Mouse (Mus musculus) cerebellum, adult 8-10 months (tissue): ENCODE results near the gene Xkr8.
"Not testable (repeated sequence)": the region's sequence is repeated elsewhere in the genome, so short reads cannot be mapped to it uniquely, and the experiment has no call there.

Source experiments
- DNase-seq: peaks from one replicate; pipeline ENCODE4 v3.0.0; 2022

Gene Xkr8

GRCm38 (mm10) chr4:132732148-132732684, at the start of gene Xkr8:
Gene Xkr8, minus strand, starts transcription at chr4:132732546.
- peak; percentile 78 for DNase-seq

GRCm38 (mm10) chr4:132780288-132780687, 47.9 kb upstream of the Xkr8 start:
- DNase-seq = no peak

- DNase-seq = no peak
These were observed 46.3 kb upstream of the Xkr8 start for GRCm38 (mm10) chr4:132778562-132779201.

DNA sequence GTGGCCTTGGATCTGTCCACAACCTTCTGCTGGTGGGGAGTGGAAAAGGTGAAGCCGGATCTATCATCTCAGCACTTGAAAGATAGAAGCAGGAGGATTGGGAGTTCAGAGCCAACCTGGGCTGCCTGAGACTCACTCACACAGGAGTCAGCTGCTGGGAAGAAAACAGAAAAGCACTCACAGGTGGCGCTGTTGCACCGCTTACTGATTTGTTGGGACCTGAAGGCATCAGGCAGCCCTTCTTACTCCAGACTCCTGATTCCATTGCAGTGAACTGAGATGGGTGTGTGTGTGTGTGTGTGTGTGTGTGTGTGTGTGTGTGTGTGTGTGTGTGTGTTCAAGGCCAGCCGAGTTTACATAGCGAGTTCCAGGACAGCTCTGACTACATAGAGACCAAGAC, 44.4 kb upstream of the Xkr8 start:
- peak; percentile 27 for DNase-seq

GRCm38 (mm10) chr4:132774905-132775304, 42.6 kb upstream of the Xkr8 start:
- no peak for DNase-seq

DNA sequence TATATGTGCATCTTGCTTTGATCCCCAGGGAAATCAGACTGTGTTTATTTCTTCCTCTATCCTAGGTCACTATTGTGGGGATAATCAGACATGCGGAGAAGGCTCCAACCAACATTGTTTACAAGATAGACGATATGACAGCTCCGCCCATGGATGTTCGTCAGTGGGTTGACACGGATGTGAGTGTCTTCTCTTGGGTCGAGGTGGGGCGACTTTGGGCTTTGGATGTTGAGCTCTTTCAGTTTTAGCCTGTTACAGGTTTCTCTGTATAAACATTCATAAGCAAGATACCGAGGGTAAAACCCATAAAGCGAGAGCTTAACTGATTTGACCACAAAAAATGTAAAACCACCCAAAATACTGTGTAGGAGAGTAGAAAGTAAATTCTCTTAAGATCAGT, 39.4 kb upstream of the Xkr8 start:
- no peak for DNase-seq

GRCm38 (mm10) chr4:132767914-132768876, 35.8 kb upstream of the Xkr8 start, which contains the start of gene Rpa2:
Gene Rpa2, plus strand, starts transcription at chr4:132768332.
- DNase-seq = peak; percentile 99

- not testable (repeated sequence) for DNase-seq
These were observed 30.8 kb upstream of the Xkr8 start for GRCm38 (mm10) chr4:132763125-132763524.

- DNase-seq = no peak
These were observed 30.3 kb upstream of the Xkr8 start for GRCm38 (mm10) chr4:132762602-132763001.

- DNase-seq = no peak
These were observed 27.9 kb upstream of the Xkr8 start for GRCm38 (mm10) chr4:132760296-132760695.

- no peak for DNase-seq
These were observed 25.4 kb upstream of the Xkr8 start for GRCm38 (mm10) chr4:132757633-132758351.

- peak; percentile 28 for DNase-seq
These were observed 24.6 kb upstream of the Xkr8 start, which contains the start of gene Smpdl3b for GRCm38 (mm10) chr4:132756974-132757373. Gene Smpdl3b, minus strand, starts transcription at chr4:132757252.

DNA sequence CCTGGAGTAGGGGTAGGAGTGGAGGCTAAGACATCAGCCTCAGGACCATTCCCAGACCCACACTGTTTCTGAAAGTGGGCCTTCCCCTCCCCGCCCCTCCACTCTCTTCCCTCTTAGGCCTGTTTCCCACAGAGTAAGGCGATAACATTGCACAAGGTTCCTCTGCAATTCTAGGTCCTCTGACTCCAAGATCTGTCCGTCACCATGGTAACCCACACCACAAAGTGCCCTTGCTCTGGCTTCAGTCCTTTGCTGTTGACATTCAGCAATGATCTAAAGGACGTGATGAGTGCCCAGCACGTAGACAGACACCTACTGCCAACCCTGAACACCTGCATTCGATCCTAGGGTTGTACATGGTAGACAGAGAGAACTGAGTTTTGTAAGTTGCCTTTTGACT, 20.6 kb upstream of the Xkr8 start:
- DNase-seq = no peak

DNA sequence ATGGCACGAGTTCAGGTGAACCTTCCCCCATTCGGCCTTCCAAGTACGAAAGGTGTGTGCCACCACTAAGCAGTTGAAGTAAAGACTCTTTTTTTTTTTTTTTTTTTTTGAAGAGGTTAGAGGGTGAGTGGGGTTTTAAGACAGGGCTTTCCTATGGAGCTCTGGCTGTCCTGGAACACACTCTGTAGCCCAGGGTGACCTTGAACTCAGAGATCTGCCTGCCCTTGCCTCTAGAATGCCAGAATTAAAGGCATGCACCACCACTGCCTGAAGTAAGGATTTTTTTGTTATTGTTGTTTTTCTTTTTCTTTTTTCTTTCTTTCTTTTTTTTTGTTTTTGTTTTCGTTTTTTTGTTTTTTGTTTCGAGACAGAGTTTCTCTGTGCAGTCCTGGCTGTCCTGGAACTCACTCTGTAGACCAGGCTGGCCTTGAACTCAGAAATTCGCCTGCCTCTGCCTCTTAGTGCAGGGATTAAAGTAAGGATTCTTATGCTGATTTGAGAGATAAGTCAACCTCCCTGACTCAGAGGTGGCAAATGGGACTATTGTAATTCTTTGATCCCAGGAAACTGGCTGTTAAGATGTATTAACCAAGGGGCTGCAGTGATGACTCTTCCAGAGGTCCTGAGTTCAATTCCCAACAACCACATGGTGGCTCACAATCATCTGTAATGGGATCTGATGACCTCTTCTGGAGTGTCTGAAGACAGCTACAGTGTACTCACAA, 17.1 kb upstream of the Xkr8 start:
- DNase-seq = no peak

DNA sequence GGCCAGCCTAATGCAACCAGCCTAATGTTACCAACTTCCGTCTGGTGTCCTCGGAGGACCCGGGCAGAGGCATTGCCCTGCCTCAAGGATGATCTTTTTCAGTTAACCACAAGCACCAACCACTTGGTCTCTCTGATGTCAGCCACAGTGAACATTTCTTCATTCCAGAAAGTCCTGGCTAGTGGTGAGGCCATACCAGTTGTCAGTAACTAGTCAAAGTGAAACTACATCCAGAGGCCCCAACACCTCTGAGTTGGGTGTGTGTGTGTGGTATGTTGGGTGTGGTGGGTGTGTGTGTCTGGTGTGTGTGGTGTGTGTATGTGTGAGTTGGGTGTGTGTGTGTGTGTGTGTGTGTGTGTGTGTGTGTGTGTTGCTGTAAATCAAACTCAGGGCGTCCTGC, 16.4 kb upstream of the Xkr8 start:
- no peak for DNase-seq

DNA sequence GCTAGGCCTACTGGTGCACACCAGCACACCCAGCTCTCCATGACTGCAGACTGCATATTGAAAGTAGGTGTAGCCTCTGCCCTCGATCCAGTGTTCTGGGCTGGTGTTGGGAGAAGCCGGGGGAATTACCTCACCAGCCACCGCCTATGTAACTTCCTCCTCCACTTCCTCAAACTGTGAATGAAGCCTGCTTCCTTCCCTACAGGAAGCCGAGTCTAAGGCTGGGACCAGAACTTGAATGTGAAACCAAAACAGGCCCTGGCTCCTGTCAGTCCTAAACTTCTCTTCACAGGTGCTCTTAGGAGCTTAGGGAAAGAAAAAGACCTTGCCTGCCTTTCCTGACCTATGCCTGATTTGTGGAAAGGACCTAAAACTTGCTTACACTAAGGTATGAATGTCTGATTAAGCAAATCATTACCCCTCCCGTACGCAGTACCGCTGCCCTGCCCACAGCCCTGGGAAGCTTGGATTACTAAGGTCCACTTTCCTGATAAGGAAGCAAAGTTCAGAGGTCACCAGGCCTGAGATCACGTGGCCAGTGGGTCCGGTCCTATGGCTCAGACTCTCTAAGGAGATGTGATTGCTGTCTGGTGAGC, 15.4 kb upstream of the Xkr8 start:
- no peak for DNase-seq

GRCm38 (mm10) chr4:132746911-132747517, 14.7 kb upstream of the Xkr8 start:
- DNase-seq = no peak

DNA sequence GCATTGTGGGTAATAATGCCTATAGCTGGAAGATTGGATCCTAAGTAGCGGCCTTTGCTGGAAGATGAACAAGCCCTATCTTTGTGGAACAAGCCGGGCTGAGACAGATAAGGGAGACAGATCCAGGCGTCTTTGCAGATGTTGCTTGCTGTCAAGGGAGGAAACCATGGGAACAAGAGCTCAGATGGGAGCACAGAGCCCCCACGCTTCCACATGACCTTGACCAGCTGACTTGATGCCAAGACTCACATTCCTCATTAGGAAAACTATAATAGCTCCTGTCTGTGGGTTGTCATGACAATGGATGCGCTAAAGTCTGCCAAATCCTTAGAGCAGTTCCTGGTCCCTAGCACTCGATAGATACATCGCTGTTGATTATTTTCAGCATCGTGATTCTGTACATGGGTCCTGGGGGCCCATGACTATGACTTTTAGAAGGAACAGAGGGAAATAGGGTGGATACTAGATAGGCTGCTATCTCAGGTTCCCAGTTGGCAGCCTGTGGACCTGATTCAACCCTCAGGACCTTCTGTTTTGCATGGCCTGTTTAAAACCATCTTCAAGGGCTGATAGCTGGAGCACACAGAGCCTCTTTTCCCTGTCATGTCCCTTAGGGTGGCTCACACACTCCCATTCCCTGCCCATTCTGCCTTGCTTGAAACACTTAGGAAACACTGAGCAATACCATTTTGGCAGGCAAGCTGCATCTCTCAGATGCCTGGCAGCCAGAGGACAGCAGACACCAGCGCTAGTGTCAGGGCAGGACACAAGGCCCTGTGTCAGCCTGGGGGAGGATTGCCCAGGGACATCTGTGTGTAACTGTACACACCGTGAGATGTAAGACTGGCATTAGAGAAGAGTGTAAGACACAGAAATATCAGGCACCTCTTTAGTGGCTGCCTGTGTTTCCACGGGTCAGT, 11.9 kb upstream of the Xkr8 start:
- DNase-seq = no peak

DNA sequence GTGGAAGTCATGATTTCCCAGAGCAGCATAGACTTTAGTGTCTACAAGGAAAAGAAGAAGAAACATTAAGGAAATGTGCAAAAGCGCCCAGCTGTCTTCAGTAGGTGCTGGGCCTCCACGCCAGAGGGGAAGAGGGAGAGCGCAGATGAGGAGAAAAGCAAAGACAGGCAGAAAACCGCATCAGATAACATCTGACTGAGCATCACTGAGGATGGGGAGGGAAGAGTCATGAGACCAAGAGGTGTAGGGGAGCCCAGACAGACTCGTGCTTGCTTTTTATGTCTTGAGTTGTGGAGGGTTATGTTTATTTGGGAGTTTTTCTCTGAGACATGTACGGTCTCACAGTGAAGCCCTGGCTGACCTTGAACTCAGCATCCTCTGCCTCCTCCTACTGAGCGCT, 9.1 kb upstream of the Xkr8 start:
- no peak for DNase-seq

- DNase-seq = not testable (repeated sequence)
These were observed 4.8 kb upstream of the Xkr8 start for GRCm38 (mm10) chr4:132737154-132737553.
